Mouse (Mus musculus): ENCODE data around the gene Vsir. TPM values are rescaled to one million over a fixed set of nuclear protein-coding genes. Genes with fewer than 3 reads are reported as not detected.

Gene Vsir
- polyA plus RNA-seq, 1 experiment, result 17.0 TPM

GRCm38 (mm10) chr10:60354003-60354325, 7.3 kb downstream of the Vsir start:
- no peak overlapping the region for H3K4me3 ChIP-seq (replicated peaks; ENCODE audit: insufficient read depth, low read depth, low read length)
- no peak for DNase-seq
- TF ChIP-seq POLR2A (IDR thresholded peaks at IDR 0.05; ENCODE audit: borderline replicate concordance, insufficient read depth, low read length) (no peak), CTCF (IDR thresholded peaks at IDR 0.05; ENCODE audit: borderline replicate concordance, insufficient read depth, low read depth, low read length) (no peak)

DNA sequence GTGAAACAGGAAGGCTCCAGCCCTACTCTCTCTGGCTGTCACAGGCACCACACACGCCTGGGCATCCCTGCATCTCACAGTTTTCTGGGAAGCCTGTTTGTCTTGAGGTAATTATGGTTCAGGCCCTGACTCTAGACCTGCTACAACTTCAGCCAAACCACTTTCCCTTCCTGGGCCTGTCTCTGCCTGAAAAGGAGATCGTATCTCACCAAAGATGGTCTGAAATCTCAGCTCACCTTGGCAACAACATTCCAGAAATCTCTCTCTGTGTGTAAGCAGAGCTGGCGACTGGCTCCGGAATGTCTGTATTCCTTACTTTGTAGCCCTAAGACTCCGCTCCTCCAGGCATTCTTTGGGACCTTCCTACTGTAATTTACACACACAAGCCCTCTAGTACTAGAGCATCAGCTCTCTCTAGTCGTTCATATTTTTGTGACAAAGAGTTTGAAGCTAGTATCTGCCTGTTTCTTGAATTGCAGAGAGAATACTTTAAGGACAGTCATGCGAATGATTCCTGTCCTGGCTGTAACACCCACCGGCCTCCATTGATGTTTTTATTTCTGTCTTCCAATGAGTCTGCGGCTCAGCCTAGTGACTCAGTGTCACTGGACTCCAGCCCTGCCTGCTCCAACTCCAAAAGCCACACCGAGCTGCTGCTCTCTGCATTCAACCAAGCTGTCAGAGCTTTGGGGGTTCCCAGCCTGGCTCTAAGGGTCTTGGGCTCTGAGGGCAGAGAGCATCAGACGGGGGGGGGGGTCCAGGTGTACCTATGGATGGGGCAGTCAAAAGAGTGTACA, 8.4 kb downstream of the Vsir start:
- DNase-seq, result no peak
- no peak overlapping the region for H3K27ac ChIP-seq (ENCODE audit: insufficient read depth, low read length)
- H3K4me3 ChIP-seq (replicated peaks; ENCODE audit: insufficient read depth, low read depth, low read length), result no peak overlapping the region
- no peak for TF ChIP-seq POLR2A (IDR thresholded peaks at IDR 0.05; ENCODE audit: borderline replicate concordance, insufficient read depth, low read length)
- no peak for TF ChIP-seq CTCF (IDR thresholded peaks at IDR 0.05; ENCODE audit: borderline replicate concordance, insufficient read depth, low read depth, low read length)
- WGBS, result 77% methylated on average over 11 of the region's 11 CpGs
- H3K27me3 ChIP-seq (ENCODE audit: control insufficient read depth, insufficient read depth, low read length), result no peaks in the 10 kb centered on the region
- no peaks in the 10 kb centered on the region; the same call in 1 of the 2 replicates for H3K4me1 ChIP-seq (ENCODE audit: control insufficient read depth, insufficient read depth, low read length)

More at GRCm38 (mm10) chr10:60354003-60354325, 7.3 kb downstream of the Vsir start:
- Histone ChIP-seq H3K4me1 (ENCODE audit: control insufficient read depth, insufficient read depth, low read length) (no peaks in the 10 kb centered on the region; the same call in 1 of the 2 replicates), H3K27me3 (ENCODE audit: control insufficient read depth, insufficient read depth, low read length) (no peaks in the 10 kb centered on the region), H3K27ac (ENCODE audit: insufficient read depth, low read length) (no peak overlapping the region)
- WGBS, result 94% methylated on average over 4 of the region's 4 CpGs

- WGBS, result 73% methylated on average over 4 of the region's 4 CpGs
Observed at GRCm38 (mm10) chr10:60357441-60357840, 10.8 kb downstream of the Vsir start.

DNA sequence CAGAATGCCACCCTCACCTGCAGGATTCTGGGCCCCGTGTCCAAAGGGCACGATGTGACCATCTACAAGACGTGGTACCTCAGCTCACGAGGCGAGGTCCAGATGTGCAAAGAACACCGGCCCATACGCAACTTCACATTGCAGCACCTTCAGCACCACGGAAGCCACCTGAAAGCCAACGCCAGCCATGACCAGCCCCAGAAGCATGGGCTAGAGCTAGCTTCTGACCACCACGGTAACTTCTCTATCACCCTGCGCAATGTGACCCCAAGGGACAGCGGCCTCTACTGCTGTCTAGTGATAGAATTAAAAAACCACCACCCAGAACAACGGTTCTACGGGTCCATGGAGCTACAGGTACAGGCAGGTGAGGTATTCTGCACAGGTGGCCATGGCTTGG, 11.2 kb downstream of the Vsir start:
- 96% methylated on average over 14 of the region's 14 CpGs for WGBS
- Histone ChIP-seq H3K27me3 (ENCODE audit: control insufficient read depth, insufficient read depth, low read length) (no peaks in the 10 kb centered on the region), H3K4me3 (replicated peaks; ENCODE audit: insufficient read depth, low read depth, low read length) (no peak overlapping the region), H3K27ac (ENCODE audit: insufficient read depth, low read length) (no peak overlapping the region), H3K4me1 (ENCODE audit: control insufficient read depth, insufficient read depth, low read length) (no peaks in the 10 kb centered on the region; the same call in 1 of the 2 replicates)
- no peak for TF ChIP-seq POLR2A (IDR thresholded peaks at IDR 0.05; ENCODE audit: borderline replicate concordance, insufficient read depth, low read length)
- TF ChIP-seq CTCF (IDR thresholded peaks at IDR 0.05; ENCODE audit: borderline replicate concordance, insufficient read depth, low read depth, low read length), result no peak
- DNase-seq, result no peak

More at GRCm38 (mm10) chr10:60357441-60357840, 10.8 kb downstream of the Vsir start:
- Histone ChIP-seq H3K4me1 (ENCODE audit: control insufficient read depth, insufficient read depth, low read length) (no peaks in the 10 kb centered on the region; the same call in 1 of the 2 replicates), H3K27me3 (ENCODE audit: control insufficient read depth, insufficient read depth, low read length) (no peaks in the 10 kb centered on the region), H3K27ac (ENCODE audit: insufficient read depth, low read length) (no peak overlapping the region), H3K4me3 (replicated peaks; ENCODE audit: insufficient read depth, low read depth, low read length) (no peak overlapping the region)
- DNase-seq, result no peak
- TF ChIP-seq POLR2A (IDR thresholded peaks at IDR 0.05; ENCODE audit: borderline replicate concordance, insufficient read depth, low read length) (no peak), CTCF (IDR thresholded peaks at IDR 0.05; ENCODE audit: borderline replicate concordance, insufficient read depth, low read depth, low read length) (no peak)

- Histone ChIP-seq H3K27ac (ENCODE audit: insufficient read depth, low read length) (no peak overlapping the region), H3K27me3 (ENCODE audit: control insufficient read depth, insufficient read depth, low read length) (no peaks in the 10 kb centered on the region), H3K4me3 (replicated peaks; ENCODE audit: insufficient read depth, low read depth, low read length) (no peak overlapping the region), H3K4me1 (ENCODE audit: control insufficient read depth, insufficient read depth, low read length) (no peaks in the 10 kb centered on the region; the same call in 1 of the 2 replicates)
- WGBS, result 54% methylated on average over 4 of the region's 4 CpGs
- no peak for TF ChIP-seq POLR2A (IDR thresholded peaks at IDR 0.05; ENCODE audit: borderline replicate concordance, insufficient read depth, low read length)
- TF ChIP-seq CTCF (IDR thresholded peaks at IDR 0.05; ENCODE audit: borderline replicate concordance, insufficient read depth, low read depth, low read length), result no peak
- no peak for DNase-seq
Observed at GRCm38 (mm10) chr10:60358776-60359175, 12.1 kb downstream of the Vsir start.

GRCm38 (mm10) chr10:60361615-60362309, 15.1 kb downstream of the Vsir start:
- no peak overlapping the region for H3K4me3 ChIP-seq (replicated peaks; ENCODE audit: insufficient read depth, low read depth, low read length)
- H3K27ac ChIP-seq (ENCODE audit: insufficient read depth, low read length), result no peak overlapping the region
- TF ChIP-seq CTCF (IDR thresholded peaks at IDR 0.05; ENCODE audit: borderline replicate concordance, insufficient read depth, low read depth, low read length), result no peak
- TF ChIP-seq POLR2A (IDR thresholded peaks at IDR 0.05; ENCODE audit: borderline replicate concordance, insufficient read depth, low read length), result no peak
- no peaks in the 10 kb centered on the region for H3K27me3 ChIP-seq (ENCODE audit: control insufficient read depth, insufficient read depth, low read length)
- DNase-seq, result no peak
- WGBS, result 38% methylated on average over 12 of the region's 12 CpGs
- H3K4me1 ChIP-seq (ENCODE audit: control insufficient read depth, insufficient read depth, low read length), result no peaks in the 10 kb centered on the region; the same call in 1 of the 2 replicates

- Histone ChIP-seq H3K27ac (ENCODE audit: insufficient read depth, low read length) (no peak overlapping the region), H3K27me3 (ENCODE audit: control insufficient read depth, insufficient read depth, low read length) (no peaks in the 10 kb centered on the region), H3K4me1 (ENCODE audit: control insufficient read depth, insufficient read depth, low read length) (no peaks in the 10 kb centered on the region; the same call in 1 of the 2 replicates), H3K4me3 (replicated peaks; ENCODE audit: insufficient read depth, low read depth, low read length) (no peak overlapping the region)
- 20% methylated on average over 2 of the region's 2 CpGs for WGBS
- no peak for DNase-seq
- no peak for TF ChIP-seq CTCF (IDR thresholded peaks at IDR 0.05; ENCODE audit: borderline replicate concordance, insufficient read depth, low read depth, low read length)
- TF ChIP-seq POLR2A (IDR thresholded peaks at IDR 0.05; ENCODE audit: borderline replicate concordance, insufficient read depth, low read length), result no peak
Observed at GRCm38 (mm10) chr10:60362310-60362628, 15.6 kb downstream of the Vsir start.
